Mouse (Mus musculus): ENCODE data around the gene Slc9a1.

DNA sequence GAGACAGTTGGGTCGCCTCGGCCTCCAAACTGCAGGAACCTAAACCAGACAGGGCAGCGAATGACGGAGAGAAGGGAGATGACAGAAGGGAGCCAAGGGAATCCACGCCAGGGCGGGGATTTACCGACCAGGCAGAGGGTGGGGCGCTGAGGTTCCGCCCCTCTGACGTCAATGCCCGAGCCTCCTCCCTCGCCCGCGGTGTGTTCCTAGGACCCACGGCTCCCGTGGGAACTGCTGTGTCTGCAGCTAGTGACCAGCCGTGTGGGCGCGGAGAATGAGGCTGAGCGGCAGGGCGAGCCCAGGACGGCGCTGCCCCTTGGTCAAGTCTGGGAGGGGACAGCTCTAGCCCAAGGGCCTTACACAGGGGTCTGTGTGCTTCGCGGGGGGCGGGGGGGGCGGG, 98.6 kb downstream of the Slc9a1 start:
- TF ChIP-seq CTCF (IDR thresholded peaks at IDR 0.05 in 2 of 3, conservative IDR thresholded peaks at IDR 0.05 in 1 of 3; ENCODE audit: control insufficient read depth in 1 of 3, insufficient read depth in 1 of 3, low read depth in 2 of 3, low read length in 3 of 3, poor library complexity in 1 of 3, severe bottlenecking in 1 of 3) (no peak), POLR2AphosphoS2 (IDR thresholded peaks at IDR 0.05; ENCODE audit: low read length) (no peak), MAZ (IDR thresholded peaks at IDR 0.05; ENCODE audit: low read depth, low read length) (no peak), TAL1 (IDR thresholded peaks at IDR 0.05; ENCODE audit: low read length) (no peak)
